Mouse (Mus musculus): ENCODE results near the gene Fstl1. TPM values are rescaled to one million over a fixed set of nuclear protein-coding genes. Genes with fewer than 3 reads are reported as not detected.

Gene Fstl1
- polyA plus RNA-seq, 1 experiment from 2014 or later, result 105 TPM

- 60% methylated on average over 5 of the region's 5 CpGs for WGBS
- H3K4me1 ChIP-seq (ENCODE audit: control insufficient read depth, insufficient read depth, low read length), result no peaks in the 10 kb centered on the region
- no peak for ATAC-seq (ENCODE audit: low FRiP score, low TSS enrichment)
- no peak overlapping the region for H3K4me2 ChIP-seq (ENCODE audit: low read length)
- no peak overlapping the region for H3K9ac ChIP-seq (replicated peaks; ENCODE audit: low read length)
- H3K9me3 ChIP-seq (ENCODE audit: control insufficient read depth, low read length), result no peaks in the 10 kb centered on the region
- H3K36me3 ChIP-seq (ENCODE audit: control insufficient read depth, insufficient read depth, low read length), result no peaks in the 10 kb centered on the region
- no peak for DNase-seq
- no peak overlapping the region for H3K27ac ChIP-seq (replicated peaks; ENCODE audit: low read depth, low read length)
- H3K4me3 ChIP-seq (replicated peaks; ENCODE audit: low read depth, low read length), result no peak overlapping the region
- H3K27me3 ChIP-seq (ENCODE audit: control insufficient read depth, insufficient read depth, low read length), result no peaks in the 10 kb centered on the region
These were observed 74.7 kb downstream of the Fstl1 start for GRCm38 (mm10) chr16:37851366-37851765.

DNA sequence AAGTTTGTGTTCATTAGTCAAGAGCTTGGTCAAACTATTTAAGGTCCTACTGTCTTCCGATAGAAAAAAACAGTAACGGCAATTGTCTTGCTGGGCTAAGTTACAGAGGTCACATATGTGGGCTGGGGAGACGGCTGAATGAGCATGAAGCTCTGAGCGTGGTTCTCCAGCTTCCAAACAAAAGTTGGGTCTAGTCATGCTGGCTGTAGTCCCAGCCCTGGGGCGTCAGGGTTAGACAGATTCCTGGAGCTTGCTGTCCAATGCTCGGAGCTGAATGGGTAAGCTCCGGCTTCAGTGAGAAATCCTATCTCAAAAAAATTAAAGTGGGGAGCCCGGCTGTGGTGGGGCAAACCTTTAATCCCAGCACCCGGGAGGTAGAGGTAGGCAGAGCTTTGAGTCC is 76.6 kb downstream of the Fstl1 start:
- whole genome bisulfite sequencing, result 79% methylated on average over 9 of the region's 9 CpGs
- Histone ChIP-seq H3K36me3 (ENCODE audit: control insufficient read depth, insufficient read depth, low read length) (no peaks in the 10 kb centered on the region), H3K27me3 (ENCODE audit: control insufficient read depth, insufficient read depth, low read length) (no peaks in the 10 kb centered on the region), H3K4me2 (ENCODE audit: low read length) (no peak overlapping the region), H3K4me3 (replicated peaks; ENCODE audit: low read depth, low read length) (no peak overlapping the region), H3K9me3 (ENCODE audit: control insufficient read depth, low read length) (no peaks in the 10 kb centered on the region), H3K27ac (replicated peaks; ENCODE audit: low read depth, low read length) (no peak overlapping the region), H3K9ac (replicated peaks; ENCODE audit: low read length) (no peak overlapping the region), H3K4me1 (ENCODE audit: control insufficient read depth, insufficient read depth, low read length) (no peaks in the 10 kb centered on the region)
- DNase-seq, result peak; percentile 17
- no peak for ATAC-seq (ENCODE audit: low FRiP score, low TSS enrichment)

DNA sequence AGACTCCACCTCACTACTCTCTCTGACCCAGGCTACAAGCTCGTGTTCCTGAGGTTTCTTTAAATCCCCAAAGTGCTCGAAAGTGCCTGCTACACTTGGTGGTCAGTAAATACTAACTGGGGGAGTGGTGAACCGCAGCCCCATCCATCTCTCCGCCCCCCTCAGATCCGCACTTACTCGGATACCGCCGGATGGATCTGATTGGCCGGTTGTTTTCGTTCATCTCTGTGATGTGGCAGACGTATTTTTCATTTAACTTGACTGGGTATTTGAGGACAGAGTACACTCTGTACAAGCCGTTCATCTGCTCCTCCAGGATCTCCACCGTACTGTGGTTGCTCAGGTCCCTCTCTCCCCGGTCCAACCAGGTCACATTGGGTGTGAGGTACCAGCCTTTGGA is 77.4 kb downstream of the Fstl1 start:
- H3K4me3 ChIP-seq (replicated peaks; ENCODE audit: low read depth, low read length), result no peak overlapping the region
- H3K4me1 ChIP-seq (ENCODE audit: control insufficient read depth, insufficient read depth, low read length), result no peaks in the 10 kb centered on the region
- H3K27ac ChIP-seq (replicated peaks; ENCODE audit: low read depth, low read length), result no peak overlapping the region
- no peaks in the 10 kb centered on the region for H3K27me3 ChIP-seq (ENCODE audit: control insufficient read depth, insufficient read depth, low read length)
- H3K36me3 ChIP-seq (ENCODE audit: control insufficient read depth, insufficient read depth, low read length), result no peaks in the 10 kb centered on the region
- no peak overlapping the region for H3K4me2 ChIP-seq (ENCODE audit: low read length)
- H3K9me3 ChIP-seq (ENCODE audit: control insufficient read depth, low read length), result no peaks in the 10 kb centered on the region
- DNase-seq, result no peak
- no peak for ATAC-seq (ENCODE audit: low FRiP score, low TSS enrichment)
- no peak overlapping the region for H3K9ac ChIP-seq (replicated peaks; ENCODE audit: low read length)
- whole genome bisulfite sequencing, result 78% methylated on average over 14 of the region's 14 CpGs

DNA sequence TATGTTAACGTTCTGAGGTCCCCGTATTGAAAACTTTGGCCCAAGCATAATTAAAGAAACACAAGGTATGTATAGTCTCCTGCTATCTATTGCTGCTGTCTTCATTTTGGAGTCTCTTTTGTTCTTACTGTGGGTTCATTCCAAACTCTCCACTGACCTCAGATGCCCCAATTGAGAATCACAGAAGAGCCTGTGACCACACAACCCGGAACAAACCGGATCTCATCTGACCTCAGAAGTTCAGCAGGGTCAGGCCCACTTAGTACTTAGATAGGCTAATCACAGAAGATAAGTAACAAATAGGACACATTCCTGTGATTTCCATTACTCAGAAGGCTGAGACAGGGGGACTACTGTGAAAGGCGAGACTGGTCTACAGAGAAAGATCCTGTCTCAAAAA is 77.9 kb downstream of the Fstl1 start:
- Histone ChIP-seq H3K4me1 (ENCODE audit: control insufficient read depth, insufficient read depth, low read length) (no peaks in the 10 kb centered on the region), H3K4me2 (ENCODE audit: low read length) (no peak overlapping the region), H3K9me3 (ENCODE audit: control insufficient read depth, low read length) (no peaks in the 10 kb centered on the region), H3K9ac (replicated peaks; ENCODE audit: low read length) (no peak overlapping the region), H3K36me3 (ENCODE audit: control insufficient read depth, insufficient read depth, low read length) (no peaks in the 10 kb centered on the region), H3K27ac (replicated peaks; ENCODE audit: low read depth, low read length) (no peak overlapping the region), H3K27me3 (ENCODE audit: control insufficient read depth, insufficient read depth, low read length) (no peaks in the 10 kb centered on the region), H3K4me3 (replicated peaks; ENCODE audit: low read depth, low read length) (no peak overlapping the region)
- ATAC-seq (ENCODE audit: low FRiP score, low TSS enrichment), result no peak
- WGBS, result 86% methylated on average over 5 of the region's 5 CpGs
- DNase-seq, result no peak

GRCm38 (mm10) chr16:37855583-37855982 is 78.9 kb downstream of the Fstl1 start:
- 81% methylated on average over 8 of the region's 8 CpGs for WGBS
- Histone ChIP-seq H3K9ac (replicated peaks; ENCODE audit: low read length) (no peak overlapping the region), H3K4me2 (ENCODE audit: low read length) (no peak overlapping the region), H3K27me3 (ENCODE audit: control insufficient read depth, insufficient read depth, low read length) (no peaks in the 10 kb centered on the region), H3K27ac (replicated peaks; ENCODE audit: low read depth, low read length) (no peak overlapping the region), H3K4me1 (ENCODE audit: control insufficient read depth, insufficient read depth, low read length) (no peaks in the 10 kb centered on the region), H3K4me3 (replicated peaks; ENCODE audit: low read depth, low read length) (no peak overlapping the region), H3K36me3 (ENCODE audit: control insufficient read depth, insufficient read depth, low read length) (no peaks in the 10 kb centered on the region), H3K9me3 (ENCODE audit: control insufficient read depth, low read length) (no peaks in the 10 kb centered on the region)
- no peak for ATAC-seq (ENCODE audit: low FRiP score, low TSS enrichment)
- DNase-seq, result no peak

GRCm38 (mm10) chr16:37856327-37856726 is 79.7 kb downstream of the Fstl1 start:
- Histone ChIP-seq H3K9ac (replicated peaks; ENCODE audit: low read length) (no peak overlapping the region), H3K9me3 (ENCODE audit: control insufficient read depth, low read length) (no peaks in the 10 kb centered on the region), H3K4me2 (ENCODE audit: low read length) (no peak overlapping the region), H3K4me1 (ENCODE audit: control insufficient read depth, insufficient read depth, low read length) (no peaks in the 10 kb centered on the region), H3K4me3 (replicated peaks; ENCODE audit: low read depth, low read length) (no peak overlapping the region), H3K27ac (replicated peaks; ENCODE audit: low read depth, low read length) (no peak overlapping the region), H3K27me3 (ENCODE audit: control insufficient read depth, insufficient read depth, low read length) (no peaks in the 10 kb centered on the region), H3K36me3 (ENCODE audit: control insufficient read depth, insufficient read depth, low read length) (no peaks in the 10 kb centered on the region)
- 76% methylated on average over 3 of the region's 3 CpGs for WGBS
- no peak for ATAC-seq (ENCODE audit: low FRiP score, low TSS enrichment)
- no peak for DNase-seq

GRCm38 (mm10) chr16:37857495-37857894 is 80.8 kb downstream of the Fstl1 start:
- ATAC-seq (ENCODE audit: low FRiP score, low TSS enrichment) (no peak), DNase-seq (no peak)
- no peaks in the 10 kb centered on the region for H3K4me1 ChIP-seq (ENCODE audit: control insufficient read depth, insufficient read depth, low read length)
- 54% methylated on average over 8 of the region's 8 CpGs for WGBS
- H3K36me3 ChIP-seq (ENCODE audit: control insufficient read depth, insufficient read depth, low read length), result no peaks in the 10 kb centered on the region
- H3K9ac ChIP-seq (replicated peaks; ENCODE audit: low read length), result no peak overlapping the region
- H3K27me3 ChIP-seq (ENCODE audit: control insufficient read depth, insufficient read depth, low read length), result no peaks in the 10 kb centered on the region
- no peak overlapping the region for H3K27ac ChIP-seq (replicated peaks; ENCODE audit: low read depth, low read length)
- H3K9me3 ChIP-seq (ENCODE audit: control insufficient read depth, low read length), result no peaks in the 10 kb centered on the region
- H3K4me3 ChIP-seq (replicated peaks; ENCODE audit: low read depth, low read length), result no peak overlapping the region
- H3K4me2 ChIP-seq (ENCODE audit: low read length), result no peak overlapping the region

- ATAC-seq (ENCODE audit: low FRiP score, low TSS enrichment), result no peak
- DNase-seq, result no peak
- no peaks in the 10 kb centered on the region for H3K36me3 ChIP-seq (ENCODE audit: control insufficient read depth, insufficient read depth, low read length)
- no peaks in the 10 kb centered on the region for H3K9me3 ChIP-seq (ENCODE audit: control insufficient read depth, low read length)
- H3K4me3 ChIP-seq (replicated peaks; ENCODE audit: low read depth, low read length), result no peak overlapping the region
- H3K4me1 ChIP-seq (ENCODE audit: control insufficient read depth, insufficient read depth, low read length), result no peaks in the 10 kb centered on the region
- no peaks in the 10 kb centered on the region for H3K27me3 ChIP-seq (ENCODE audit: control insufficient read depth, insufficient read depth, low read length)
- no peak overlapping the region for H3K4me2 ChIP-seq (ENCODE audit: low read length)
- H3K27ac ChIP-seq (replicated peaks; ENCODE audit: low read depth, low read length), result no peak overlapping the region
- WGBS, result 83% methylated on average over 7 of the region's 7 CpGs
- no peak overlapping the region for H3K9ac ChIP-seq (replicated peaks; ENCODE audit: low read length)
These were observed 83.5 kb downstream of the Fstl1 start for GRCm38 (mm10) chr16:37860213-37860612.

- no peak within 1 kb of the TSS for H3K4me2 ChIP-seq (ENCODE audit: low read length)
- H3K36me3 ChIP-seq (ENCODE audit: control insufficient read depth, insufficient read depth, low read length), result no peaks in the 10 kb centered on the region
- H3K9me3 ChIP-seq (ENCODE audit: control insufficient read depth, low read length), result no peaks in the 10 kb centered on the region
- no peak for ATAC-seq (ENCODE audit: low FRiP score, low TSS enrichment)
- no peak for DNase-seq
- 86% methylated on average over 7 of the region's 7 CpGs for WGBS
- H3K27ac ChIP-seq (replicated peaks; ENCODE audit: low read depth, low read length), result no peak within 1 kb of the TSS
- no peak within 1 kb of the TSS for H3K4me3 ChIP-seq (replicated peaks; ENCODE audit: low read depth, low read length)
- no peak within 1 kb of the TSS for H3K9ac ChIP-seq (replicated peaks; ENCODE audit: low read length)
- no peaks in the 10 kb centered on the region for H3K4me1 ChIP-seq (ENCODE audit: control insufficient read depth, insufficient read depth, low read length)
- H3K27me3 ChIP-seq (ENCODE audit: control insufficient read depth, insufficient read depth, low read length), result no peaks in the 10 kb centered on the region
These were observed 84.4 kb downstream of the Fstl1 start, which contains the start of gene Gm36028 for GRCm38 (mm10) chr16:37861029-37861428. TSS of gene Gm36028 (minus strand) at chr16:37861146.

Measured in midbrain, embryonic 14.5 days (tissue).